Mouse (Mus musculus) left cerebral cortex, adult 2 months (tissue): ENCODE results near the gene Olfr33. TPM values are rescaled to one million over a fixed set of nuclear protein-coding genes. Genes with fewer than 3 reads are reported as not detected.

ENCODE experiments used
- DNase-seq, 2 experiments: peaks; one replicate each; pipeline ENCODE4 v3.0.0; 2021 to 2022; ENCODE audit warnings: low spot score in 2 of 2, mixed read lengths in 1 of 2; ENCODE audit errors: extremely low spot score in 1 of 2
- H3K27ac ChIP-seq: fragments of 200-600 bp; 2 replicates; pipeline ENCODE4 v1.8.1; 2022
- H3K4me3 ChIP-seq: fragments of 200-600 bp; 2 replicates; pipeline ENCODE4 v1.8.1; 2022
- CTCF ChIP-seq: fragments of 200-600 bp; IDR thresholded peaks from 2 replicates; pipeline ENCODE4 v1.8.1; 2022; ENCODE audit warnings: antibody characterized with exemption, mild to moderate bottlenecking, moderate library complexity
- intact Hi-C: fragments of 180-260 bp; cut with DNase I; formaldehyde crosslinking; loops from one replicate; pipeline ENCODE4 v1.15.1; 2025
- long read RNA-seq, 2 experiments: library from polyadenylated mRNA; stranded (forward); transcript quantifications; one replicate each; pipeline ENCODE4 v2.0.0; 2021; ENCODE audit warnings: borderline mapping rate in 2 of 2
- total RNA-seq, 2 experiments: library from RNA; stranded (reverse); gene quantifications; 2 replicates each; pipeline ENCODE4 v1.2.3; 2021

Gene Olfr33
- not detected for total RNA-seq
- long read RNA-seq, experiment 1 = 0 reads
- long read RNA-seq, experiment 2 = 0 reads

- no peak for TF ChIP-seq CTCF
- DNase-seq = no peak
- Histone ChIP-seq H3K27ac (no peak within 1 kb of the TSS), H3K4me3 (no peak within 1 kb of the TSS)
- intact Hi-C loops = no loop called here
Measured at GRCm38 (mm10) chr7:102718970-102719369, at the start of gene Olfr33. Olfr33 (minus strand) TSS chr7:102719070.

GRCm38 (mm10) chr7:102759266-102759665, 40.4 kb upstream of the Olfr33 start, which contains the start of the genes Olfr560 and Olfr78:
Olfr560 (minus strand) TSS chr7:102759366.
Olfr78 (minus strand) TSS chr7:102759471.
- H3K4me3 ChIP-seq = no peak within 1 kb of the TSS
- TF ChIP-seq CTCF = no peak
- intact Hi-C loops = no loop called here
- H3K27ac ChIP-seq = no peak within 1 kb of the TSS
- no peak for DNase-seq

GRCm38 (mm10) chr7:102752086-102752485, 33.2 kb upstream of the Olfr33 start:
- DNase-seq = no peak
- intact Hi-C loops = no loop called here
- peak; percentile 29 for TF ChIP-seq CTCF
- Histone ChIP-seq H3K4me3 (no peak overlapping the region), H3K27ac (no peak overlapping the region)

GRCm38 (mm10) chr7:102737705-102738104, 18.8 kb upstream of the Olfr33 start:
- no peak for DNase-seq
- intact Hi-C loops = no loop called here
- TF ChIP-seq CTCF = no peak
- no peak overlapping the region for H3K4me3 ChIP-seq
- no peak overlapping the region for H3K27ac ChIP-seq

- H3K27ac ChIP-seq = no peak overlapping the region
- intact Hi-C loops = no loop called here
- TF ChIP-seq CTCF = no peak
- DNase-seq = no peak
- H3K4me3 ChIP-seq = no peak overlapping the region
Measured at GRCm38 (mm10) chr7:102733793-102734192, 14.9 kb upstream of the Olfr33 start.

GRCm38 (mm10) chr7:102727391-102727790, 8.5 kb upstream of the Olfr33 start, which contains the start of gene Olfr559:
Olfr559 (minus strand) TSS chr7:102727491.
- DNase-seq = no peak
- Histone ChIP-seq H3K27ac (no peak within 1 kb of the TSS), H3K4me3 (no peak within 1 kb of the TSS)
- TF ChIP-seq CTCF = no peak
- intact Hi-C loops = no loop called here

GRCm38 (mm10) chr7:102701915-102702314, 17.0 kb downstream of the Olfr33 start, which contains the start of gene Olfr558:
Olfr558 (plus strand) TSS chr7:102702215.
- Histone ChIP-seq H3K4me3 (no peak within 1 kb of the TSS), H3K27ac (no peak within 1 kb of the TSS)
- no peak for DNase-seq
- TF ChIP-seq CTCF = no peak
- intact Hi-C loops = no loop called here

GRCm38 (mm10) chr7:102698461-102698860, 20.4 kb downstream of the Olfr33 start:
- no peak overlapping the region for H3K4me3 ChIP-seq
- intact Hi-C loops = loop anchor here (5.0 to 10.0 kb wide), 2 partner anchors 186 to 1106 kb away; no protein-coding TSS in a partner anchor
- no peak overlapping the region for H3K27ac ChIP-seq
- DNase-seq = no peak
- TF ChIP-seq CTCF = no peak

- no peak within 1 kb of the TSS for H3K27ac ChIP-seq
- H3K4me3 ChIP-seq = no peak within 1 kb of the TSS
- DNase-seq = peak; percentile 17 to 24
- TF ChIP-seq CTCF = peak; percentile 89
- intact Hi-C loops = loop anchor here (1.0 to 10.0 kb wide), 3 partner anchors 183 to 1109 kb away; no protein-coding TSS in a partner anchor
Measured at GRCm38 (mm10) chr7:102695358-102696125, 23.3 kb downstream of the Olfr33 start, which contains the start of gene Olfr557. Olfr557 (plus strand) TSS chr7:102695910.

- no peak for TF ChIP-seq CTCF
- H3K27ac ChIP-seq = peak within 1 kb of the TSS; percentile 87
- intact Hi-C loops = no loop called here
Measured at GRCm38 (mm10) chr7:102686944-102687501, 31.8 kb downstream of the Olfr33 start, which contains the start of gene Trim68. Trim68 (minus strand) TSS chr7:102687327.

GRCm38 (mm10) chr7:102681916-102682315, 37.0 kb downstream of the Olfr33 start:
- intact Hi-C loops = no loop called here
- H3K27ac ChIP-seq = no peak overlapping the region
- no peak for TF ChIP-seq CTCF
- DNase-seq = no peak
- no peak overlapping the region for H3K4me3 ChIP-seq

More at GRCm38 (mm10) chr7:102686944-102687501, 31.8 kb downstream of the Olfr33 start, which contains the start of gene Trim68:
- peak within 1 kb of the TSS; percentile 92 for H3K4me3 ChIP-seq
- peak; percentile 89 for DNase-seq

- no peak for TF ChIP-seq CTCF
- Histone ChIP-seq H3K27ac (no peak overlapping the region), H3K4me3 (no peak overlapping the region)
- intact Hi-C loops = no loop called here
- no peak for DNase-seq
Measured at GRCm38 (mm10) chr7:102676225-102676624, 42.6 kb downstream of the Olfr33 start.
